Mouse (Mus musculus) frontal cortex, postnatal 10 days (tissue): Measurements from ENCODE around the gene Psme3.

ENCODE experiments used
- DNase-seq, 2 experiments: peaks; one replicate each; pipeline ENCODE4 v3.0.0; 2022; ENCODE audit warnings: low spot score in 2 of 2, mixed read lengths in 1 of 2

Psme3 gene

DNA sequence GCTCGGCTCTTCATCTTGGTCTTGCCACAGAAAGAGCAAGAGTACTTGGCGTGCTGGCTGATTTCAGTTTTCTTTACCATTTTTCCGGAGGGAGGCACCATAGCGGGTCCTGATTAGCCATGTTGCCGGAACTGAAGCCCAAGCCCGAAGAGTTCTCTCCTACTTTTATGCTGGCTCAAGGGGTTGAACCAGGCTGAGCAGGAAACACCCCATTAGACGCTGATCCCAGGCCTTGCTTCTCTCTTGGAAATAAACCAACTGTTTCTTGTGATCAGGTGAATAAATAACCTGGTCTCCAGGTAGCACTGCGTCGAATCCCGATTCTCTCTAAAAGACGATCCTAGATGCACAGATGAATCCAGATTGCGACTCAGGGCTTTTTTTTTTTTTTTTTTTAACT is 37.4 kb downstream of the Psme3 start:
- DNase-seq = no peak

DNA sequence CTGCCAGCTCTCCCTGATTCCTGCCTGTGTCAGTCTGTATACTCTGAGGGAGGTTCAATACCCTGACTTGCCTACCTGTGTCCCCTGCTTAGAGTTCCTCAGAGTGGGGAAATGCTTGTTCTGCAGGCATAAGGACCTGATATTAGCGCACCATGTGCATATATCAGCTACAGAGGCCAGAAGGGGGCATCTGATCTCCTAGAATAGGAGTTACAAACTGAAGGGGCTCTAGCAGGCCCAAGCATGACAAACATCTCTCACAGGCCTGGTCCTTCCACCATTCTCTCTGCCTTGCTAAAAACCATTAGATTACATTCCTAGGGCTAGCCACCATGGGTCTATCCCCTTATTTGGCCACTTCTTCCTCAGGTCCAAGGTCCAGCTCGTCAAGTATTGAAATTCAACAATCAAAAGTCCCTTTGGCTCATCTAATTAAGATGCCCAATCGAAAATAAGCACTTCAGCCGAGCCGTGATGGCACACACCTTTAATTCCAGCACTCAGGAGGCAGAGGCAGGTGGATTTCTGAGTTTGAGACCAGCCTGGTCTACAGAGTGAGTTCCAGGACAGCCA is 38.5 kb downstream of the Psme3 start:
- no peak for DNase-seq

DNA sequence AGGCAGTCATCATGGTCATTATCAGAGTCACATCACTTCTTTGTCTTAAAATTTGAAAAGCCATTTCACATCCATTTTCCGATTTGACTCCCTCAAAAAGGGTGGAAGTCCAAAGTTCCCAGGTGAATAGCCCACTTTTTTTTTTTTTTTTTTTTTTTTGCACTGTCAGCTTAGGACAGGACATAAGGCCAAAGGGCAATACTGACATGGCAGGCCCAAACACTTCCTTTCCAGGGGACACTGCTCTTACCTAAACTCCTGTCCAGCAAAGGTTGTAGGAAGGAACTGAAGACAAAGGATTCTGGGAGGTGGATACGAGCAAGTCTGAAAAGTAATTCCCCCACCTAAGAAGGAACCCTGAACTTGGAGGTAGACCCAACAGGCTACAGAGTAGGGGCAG is 39.9 kb downstream of the Psme3 start:
- no peak for DNase-seq

DNA sequence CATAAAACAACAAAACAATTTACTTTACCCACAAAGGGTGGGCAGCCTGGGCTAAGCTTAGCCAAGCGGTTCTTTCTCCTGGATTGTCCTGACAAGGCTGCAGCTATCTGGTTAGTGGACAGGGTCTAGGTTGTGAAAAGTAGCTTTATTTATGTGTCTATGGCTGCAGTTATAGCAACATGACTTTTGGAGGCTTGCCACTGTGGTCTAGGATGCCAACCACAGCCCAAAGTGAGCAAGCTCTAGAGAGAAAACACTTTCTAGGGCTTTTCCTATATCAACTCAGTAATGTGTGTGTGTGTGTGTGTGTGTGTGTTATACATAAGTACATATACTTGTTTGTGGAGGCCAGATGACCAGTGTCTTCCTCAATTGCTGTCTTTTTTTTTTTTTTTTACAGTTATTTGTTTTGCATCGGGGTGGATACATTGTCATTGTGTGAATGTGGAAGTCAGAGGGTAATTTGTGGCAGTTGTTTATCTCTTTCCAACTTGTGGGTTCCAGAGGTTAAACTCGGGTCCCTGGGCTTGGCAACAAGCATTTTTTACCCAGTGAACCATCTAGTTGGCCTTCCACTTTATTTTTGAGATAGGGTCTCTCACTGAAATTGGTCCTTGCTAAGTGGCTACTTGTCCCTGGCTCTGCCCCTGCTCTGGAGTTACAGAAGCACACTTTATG is 41.6 kb downstream of the Psme3 start:
- no peak for DNase-seq

DNA sequence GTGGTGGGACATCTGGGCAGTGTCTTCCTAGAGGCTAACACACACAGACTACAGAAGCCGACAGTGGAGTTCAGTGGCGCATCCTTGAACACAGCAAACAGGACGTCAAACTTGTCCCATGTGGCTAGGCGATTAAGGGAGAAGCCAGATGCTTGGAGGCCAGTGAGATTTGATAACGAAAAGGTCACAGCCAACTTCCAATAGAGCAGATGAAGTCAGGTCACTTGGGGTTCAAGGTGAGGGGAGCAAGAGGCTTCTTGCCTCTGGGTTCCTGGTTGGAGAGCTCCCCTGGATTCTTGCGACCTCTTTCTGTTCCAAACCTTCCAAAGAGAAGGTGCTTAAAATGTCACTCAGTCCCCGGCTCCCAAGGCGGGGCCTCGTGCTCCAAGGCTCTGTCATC is 43.8 kb downstream of the Psme3 start:
- DNase-seq = no peak

DNA sequence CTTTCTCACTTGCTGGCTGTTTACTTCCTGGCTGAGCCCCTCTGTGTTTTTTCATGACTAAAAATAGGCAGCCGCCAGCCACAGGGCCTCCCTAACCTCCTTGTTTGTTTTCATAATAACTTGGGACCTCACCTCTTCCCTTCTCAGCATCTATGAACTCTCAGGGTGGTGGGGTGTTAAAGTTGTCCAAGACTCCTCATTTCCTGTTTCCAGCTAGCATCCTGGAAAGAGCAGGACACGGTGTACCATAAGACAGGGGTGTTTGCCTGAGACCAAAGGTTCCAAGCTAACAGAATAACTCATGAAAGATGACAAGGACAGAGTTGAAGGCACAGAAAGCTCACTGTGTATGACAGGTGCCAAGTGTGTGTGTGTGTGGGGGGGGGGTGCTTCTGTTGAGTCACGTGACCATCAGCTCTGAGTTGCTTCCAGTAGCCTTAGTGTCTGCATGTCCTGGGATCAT is 44.7 kb downstream of the Psme3 start:
- DNase-seq = no peak

DNA sequence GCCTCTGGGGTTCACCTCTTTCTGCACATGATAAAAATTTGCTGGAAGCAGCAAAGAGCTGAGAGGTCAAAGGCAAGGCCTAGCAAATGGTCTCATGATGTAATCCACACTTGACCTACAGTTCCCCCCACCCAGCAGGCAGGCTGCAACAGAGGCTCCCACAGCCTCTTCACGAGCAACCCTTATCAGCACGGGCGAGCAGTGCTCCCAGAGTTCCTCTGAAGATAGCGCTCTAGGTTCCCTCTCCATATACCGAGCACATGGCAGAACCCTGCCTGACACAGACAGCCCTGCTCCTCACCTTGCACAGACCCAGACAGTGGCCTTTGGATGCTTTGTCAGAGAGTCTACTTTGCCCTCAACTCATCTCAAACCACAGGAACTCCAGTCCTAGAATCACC is 48.5 kb downstream of the Psme3 start:
- no peak for DNase-seq

DNA sequence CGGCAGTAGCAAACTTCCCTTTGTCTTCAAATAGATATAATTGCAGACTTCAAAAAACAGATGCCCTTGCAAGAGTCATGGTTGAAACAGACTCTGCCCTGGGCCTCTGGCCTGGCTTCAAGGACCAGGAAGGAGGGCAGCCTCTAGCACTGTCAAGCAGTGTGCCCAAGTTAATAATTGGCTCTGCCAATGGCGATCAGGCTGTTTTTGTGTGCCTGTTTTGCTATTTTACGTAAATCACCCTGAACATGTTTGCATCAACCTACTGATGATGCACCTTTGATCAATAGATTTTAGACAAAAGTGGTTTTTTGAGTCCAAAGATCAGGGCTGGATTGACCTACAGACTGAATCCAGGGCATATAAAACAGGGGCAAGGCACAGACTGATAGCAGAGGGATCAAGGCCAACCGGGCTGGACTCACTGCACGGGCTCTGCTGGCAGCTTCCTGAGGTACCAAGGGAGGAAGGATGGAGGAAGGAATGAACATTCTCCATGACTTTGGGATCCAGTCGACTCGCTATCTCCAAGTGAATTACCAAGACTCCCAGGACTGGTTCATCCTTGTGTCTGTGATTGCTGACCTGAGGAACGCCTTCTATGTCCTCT is 51.4 kb downstream of the Psme3 start, which contains the start of gene G6pc:
Gene G6pc, plus strand, starts transcription at position 236 of the 610 bp plus-strand sequence.
- DNase-seq = no peak

DNA sequence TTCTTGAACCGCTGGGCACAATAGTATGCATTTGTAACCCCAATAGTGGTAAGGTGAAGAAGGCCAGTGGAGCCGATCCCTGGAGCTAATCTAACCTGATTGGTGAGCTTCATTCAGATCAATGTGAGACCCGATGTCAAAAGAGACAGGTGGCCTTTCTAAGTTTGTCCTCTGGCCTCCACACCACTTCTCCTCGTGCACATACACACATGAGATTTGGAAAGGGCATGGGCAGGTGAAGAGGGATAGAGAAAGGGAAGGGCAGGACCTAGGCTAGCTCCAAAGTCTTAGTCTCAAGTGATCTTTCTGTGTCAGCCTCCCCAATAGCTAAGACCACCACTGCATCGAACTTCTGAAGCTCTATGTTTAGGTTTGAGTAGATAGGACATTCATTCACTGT is 54.1 kb downstream of the Psme3 start:
- DNase-seq = no peak
